Mouse (Mus musculus) cerebellum, postnatal 10 days (tissue): Measurements from ENCODE around the gene Cpz.

Experiments used
- DNase-seq, 2 experiments: peaks; one replicate each; pipeline ENCODE4 v3.0.0; 2021; ENCODE audit warnings: mixed read lengths in 2 of 2

The Cpz gene

DNA sequence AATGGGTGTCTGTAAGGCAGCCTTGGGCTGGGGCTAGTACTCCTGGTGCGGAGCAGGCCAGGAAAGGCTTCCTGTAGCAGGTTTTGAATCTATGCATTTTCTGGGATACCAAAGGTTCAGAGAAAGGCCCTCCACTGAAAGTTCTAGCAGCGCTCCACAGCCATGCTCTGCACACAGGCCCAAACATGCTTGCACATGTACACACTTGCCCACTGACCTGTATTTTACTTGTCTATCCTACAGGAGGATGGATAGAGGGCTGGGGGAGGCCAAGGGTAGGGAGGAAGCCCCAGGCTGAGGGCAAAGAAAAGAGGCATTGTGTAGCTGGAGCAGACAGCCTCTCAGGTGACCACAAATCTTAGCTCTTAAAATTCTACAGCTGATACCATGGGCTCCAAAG lies 1.1 kb downstream of the Cpz start:
- no peak for DNase-seq

DNA sequence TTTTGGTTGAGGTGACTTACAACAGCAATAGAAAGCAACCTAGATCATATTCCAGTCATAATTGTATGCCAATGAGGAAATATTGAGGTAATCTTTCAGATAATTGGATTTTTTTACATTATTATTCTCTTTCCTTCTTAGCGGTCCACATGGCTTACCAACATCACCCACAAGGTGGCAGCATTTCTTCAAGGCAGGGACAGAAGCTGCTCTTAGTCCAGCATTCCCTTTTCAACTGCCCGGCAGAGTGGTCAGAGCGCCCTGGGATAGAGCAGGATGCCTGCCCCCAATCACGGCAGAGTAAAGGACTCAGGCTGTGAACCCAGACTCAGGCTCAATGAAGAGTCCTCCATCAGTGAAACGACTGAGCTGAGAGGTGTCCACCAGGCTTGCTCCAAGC lies 1.8 kb downstream of the Cpz start:
- DNase-seq: peak; percentile 91 to 94

DNA sequence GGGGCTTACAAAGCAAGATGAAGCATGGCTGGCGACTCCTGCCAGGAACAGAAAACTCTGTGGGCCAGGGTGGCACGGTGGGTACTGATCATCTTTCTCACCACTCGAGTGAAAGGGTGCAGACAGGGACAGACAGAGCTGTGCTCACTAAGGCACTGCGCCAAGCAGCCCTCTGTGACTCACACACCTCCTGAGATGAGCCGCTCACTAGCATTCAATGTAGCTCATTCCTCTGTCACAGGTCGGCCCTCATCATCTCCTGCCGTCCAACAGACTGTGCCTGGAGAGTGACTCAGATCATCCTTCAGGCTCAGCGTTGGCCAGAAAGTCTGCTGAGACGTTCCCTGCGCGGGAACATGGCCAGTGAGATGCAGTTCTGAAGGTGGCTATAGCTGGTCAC lies 8.7 kb downstream of the Cpz start:
- no peak for DNase-seq

DNA sequence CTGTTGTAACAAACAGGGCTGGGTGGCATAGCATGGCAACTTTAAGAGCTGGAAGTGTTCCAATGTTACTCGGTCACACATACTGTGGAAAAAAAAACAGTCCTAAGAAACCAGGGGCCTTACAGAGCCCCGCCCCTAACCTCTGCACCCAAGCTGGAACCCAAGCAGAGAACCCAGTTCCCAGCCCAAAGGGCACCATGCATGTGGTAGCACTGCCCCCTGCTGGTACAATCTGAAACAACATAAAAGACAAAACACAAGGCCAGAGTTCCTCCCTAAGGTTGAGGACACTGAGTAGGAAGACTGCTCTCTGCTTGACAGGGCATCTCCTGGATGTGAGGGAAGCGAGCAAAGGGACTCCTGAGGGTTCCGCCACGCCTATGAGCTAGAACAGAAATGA lies 14.9 kb downstream of the Cpz start:
- DNase-seq: peak; percentile 87 to 92

DNA sequence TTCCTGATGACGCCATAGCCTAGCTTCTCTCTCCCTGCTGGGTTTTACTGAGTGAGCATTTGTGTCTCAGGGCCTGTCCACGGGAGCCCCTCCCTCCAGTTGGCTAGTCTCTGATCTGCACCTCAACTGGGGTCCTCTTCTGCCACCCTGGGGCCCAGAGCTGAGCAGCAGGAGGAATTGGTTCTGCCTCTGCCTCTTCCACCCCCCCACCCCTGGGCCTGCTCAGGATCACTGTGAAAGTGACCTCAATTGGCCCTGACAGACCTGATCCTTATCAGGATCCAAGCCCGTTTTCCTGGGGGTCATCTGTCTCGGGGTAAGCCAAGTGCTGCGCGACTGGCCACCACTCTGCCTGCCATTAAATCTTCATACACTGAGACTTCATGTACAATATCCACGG lies 20.5 kb downstream of the Cpz start:
- DNase-seq: no peak

DNA sequence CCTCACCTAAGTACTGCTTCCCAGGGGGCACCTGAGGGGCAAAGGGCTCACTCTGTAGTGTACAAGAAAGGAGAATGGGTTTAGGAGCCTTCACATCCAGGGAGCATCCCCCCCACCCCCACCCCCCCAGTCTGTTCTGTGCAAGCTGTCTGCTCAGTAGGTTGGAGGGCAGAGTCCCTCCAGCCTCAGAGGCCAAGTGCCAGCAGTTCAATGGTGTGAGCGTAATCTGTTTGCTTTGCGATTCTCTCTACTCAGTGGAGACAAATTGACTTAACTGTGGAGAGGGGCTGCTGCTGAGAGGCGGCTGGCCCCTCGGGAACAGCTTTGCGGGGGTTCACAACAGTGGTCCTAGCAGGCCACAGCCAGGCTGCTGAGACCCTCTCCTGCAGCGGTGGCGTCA lies 28.2 kb downstream of the Cpz start:
- DNase-seq: peak; percentile 67 to 78

DNA sequence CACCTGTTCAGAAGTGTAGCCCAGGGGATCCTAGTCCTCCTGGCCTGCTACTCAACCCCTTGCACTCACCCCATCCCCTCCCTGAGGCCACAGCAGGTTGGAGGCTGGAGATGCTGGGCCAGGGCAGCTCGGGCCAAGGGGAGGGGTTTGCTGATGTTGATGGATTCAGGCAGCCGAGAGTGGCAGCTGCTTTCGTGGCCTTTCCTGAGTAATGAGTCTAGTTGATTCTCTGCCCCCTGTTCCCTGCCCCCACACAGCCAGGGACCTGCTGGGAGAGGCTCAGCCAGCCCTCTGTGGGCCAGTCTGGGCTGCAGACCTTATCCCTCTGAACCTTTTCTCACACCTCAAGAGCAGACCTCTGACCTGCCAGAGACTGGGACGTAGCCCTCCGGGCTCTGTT lies 29.5 kb downstream of the Cpz start:
- peak; percentile 57 to 70 for DNase-seq

DNA sequence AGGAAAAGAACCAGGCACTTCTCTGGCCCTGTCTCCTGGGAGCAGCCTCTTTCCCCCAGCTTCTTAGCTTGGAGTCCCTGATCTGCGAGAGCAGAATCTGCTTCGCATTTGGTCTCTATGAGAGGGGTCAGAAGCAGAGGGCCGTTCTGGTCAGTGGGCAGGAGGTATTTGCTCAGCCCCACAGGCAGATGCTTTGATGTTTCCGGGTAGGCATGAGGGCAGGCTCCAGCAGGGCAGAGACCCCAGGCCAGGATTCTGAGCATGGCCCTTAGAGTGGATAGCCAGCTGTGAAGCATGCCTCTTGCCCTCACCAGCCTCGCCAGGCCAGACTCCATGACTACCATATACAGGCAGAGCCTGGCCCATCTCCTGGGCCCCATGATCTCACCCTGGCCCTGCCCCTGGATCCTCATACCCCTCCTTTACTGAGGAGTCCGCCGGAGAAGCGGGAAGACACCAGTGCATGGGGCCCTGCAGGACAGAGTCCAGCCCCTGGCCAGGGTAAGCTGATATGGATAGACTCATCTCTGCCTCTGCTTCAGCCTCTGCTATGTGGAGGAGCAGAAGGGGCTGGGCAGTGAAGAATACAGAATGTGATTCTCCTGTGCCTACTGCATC lies 30.6 kb downstream of the Cpz start:
- no peak for DNase-seq

DNA sequence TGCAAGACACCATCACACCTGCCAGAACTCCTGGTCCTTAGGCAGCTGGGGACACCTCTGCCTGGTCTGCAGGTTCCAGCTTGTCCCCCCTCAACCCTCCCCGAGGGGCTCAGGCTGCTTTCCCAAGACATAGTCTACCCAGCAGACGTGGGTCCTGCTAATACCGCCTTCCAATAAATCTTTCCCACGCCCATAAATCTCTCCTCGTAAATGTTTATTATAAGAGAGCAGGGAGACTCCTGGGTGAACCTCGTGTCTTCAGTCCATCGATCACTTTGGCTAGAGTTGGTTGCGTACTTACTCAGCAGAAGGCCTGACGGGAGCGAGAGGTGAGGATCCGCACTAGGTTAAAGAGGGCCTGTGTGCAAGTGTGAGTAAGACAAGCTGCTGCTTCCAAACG lies 31.7 kb downstream of the Cpz start:
- no peak for DNase-seq

DNA sequence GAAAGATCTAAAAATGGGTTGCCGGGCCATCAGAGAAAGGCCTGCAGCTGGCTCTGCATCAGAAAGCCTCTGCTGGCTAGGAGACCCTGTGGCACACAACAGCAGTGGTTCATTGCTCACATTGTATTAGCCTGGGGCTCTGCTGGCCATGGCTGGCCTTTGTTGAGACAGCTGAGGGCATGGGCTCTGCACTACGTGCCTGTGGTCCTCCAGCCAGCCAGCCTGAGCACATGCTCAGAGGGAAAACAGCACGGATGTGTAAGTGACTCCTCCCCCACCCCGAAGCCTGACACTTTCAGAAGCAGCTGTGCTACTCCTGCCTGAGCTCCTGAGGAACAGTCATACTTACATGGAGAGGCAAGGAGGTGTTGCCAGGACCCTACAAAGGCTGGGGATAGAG lies 46.0 kb downstream of the Cpz start:
- DNase-seq: no peak

DNA sequence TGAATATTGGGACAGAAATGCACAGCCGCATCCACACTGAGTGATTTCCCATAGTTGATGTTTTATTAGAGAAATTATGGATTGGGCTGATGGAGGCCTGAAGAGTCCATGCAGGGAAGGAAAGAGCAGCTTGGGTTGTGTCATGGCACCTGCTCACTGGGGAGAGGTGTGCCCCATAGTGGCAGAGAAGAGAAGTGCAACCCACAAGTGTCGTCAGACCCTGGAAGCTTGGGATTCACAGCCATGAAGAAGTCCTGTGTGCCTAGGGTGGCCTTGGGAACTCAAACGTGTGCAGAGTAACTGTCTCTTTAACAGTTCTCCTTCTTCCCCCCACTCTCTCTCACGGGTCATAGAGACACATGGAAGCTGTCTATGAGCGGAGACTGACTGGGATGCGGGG lies 50.3 kb downstream of the Cpz start:
- DNase-seq: peak; percentile 48 to 53

DNA sequence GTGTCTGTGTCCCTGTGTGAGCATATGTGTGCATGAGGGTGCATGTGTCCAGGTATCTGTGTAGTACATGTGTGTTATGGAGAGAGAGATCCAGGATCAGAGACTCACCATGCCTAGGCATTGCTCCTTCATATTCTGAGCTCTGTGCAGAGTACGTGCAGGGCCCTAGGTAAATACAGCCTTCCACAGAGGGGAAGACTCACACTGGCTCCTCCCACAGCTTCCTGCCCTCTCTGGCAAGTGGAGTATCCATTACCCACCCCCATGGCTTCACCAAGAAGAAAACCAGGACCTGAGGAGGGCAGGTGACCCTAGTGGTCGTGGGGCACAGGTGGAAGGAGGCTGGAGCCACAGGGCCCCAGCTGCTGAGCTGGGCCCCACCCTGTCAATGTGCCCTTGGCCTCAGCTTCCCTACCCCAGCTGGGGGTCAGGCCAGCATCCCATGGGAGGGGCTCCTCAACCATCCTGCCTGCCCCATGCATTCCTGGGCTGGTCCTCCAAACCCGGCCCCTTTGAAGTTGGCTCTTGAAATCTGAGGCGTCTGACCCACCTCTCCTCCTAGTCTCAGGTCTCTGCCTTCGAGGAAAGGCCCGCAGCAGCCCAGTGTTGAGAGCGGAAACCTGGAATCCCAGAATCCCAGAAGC lies 54.5 kb downstream of the Cpz start:
- no peak for DNase-seq

DNA sequence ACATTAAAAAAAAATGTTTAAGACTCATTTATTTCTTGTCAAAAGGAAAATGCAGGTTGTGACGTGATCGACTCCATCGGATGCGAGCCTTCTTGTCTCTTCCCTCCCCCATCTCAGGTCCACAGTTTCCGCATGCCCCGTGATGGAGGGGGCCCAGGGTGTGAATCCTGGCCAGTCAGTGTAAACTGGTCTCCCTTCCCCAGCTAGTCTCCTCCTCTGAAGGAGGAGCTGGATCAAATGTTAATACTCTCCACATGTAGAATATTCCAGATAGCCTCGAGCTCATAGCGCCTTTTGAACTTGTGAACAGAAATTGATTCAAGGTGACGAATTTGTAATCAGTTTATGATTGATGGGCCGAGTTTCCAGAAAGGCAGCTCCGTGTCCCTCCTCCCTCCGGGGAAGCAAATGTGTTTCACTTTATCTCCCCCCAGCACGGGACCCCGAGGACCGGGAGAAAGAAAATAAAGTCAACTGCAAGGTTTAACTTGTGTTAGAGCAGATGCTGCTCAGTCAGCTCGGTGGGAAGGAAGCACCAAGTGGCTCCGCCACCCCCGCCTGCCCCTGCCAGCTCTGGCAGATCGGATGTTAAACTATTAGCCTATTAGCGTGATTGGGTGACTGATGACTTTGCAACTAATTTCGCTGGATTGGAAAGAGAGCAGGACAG lies 59.4 kb downstream of the Cpz start:
- peak in 1 of 2 experiments; percentile 23 for DNase-seq

DNA sequence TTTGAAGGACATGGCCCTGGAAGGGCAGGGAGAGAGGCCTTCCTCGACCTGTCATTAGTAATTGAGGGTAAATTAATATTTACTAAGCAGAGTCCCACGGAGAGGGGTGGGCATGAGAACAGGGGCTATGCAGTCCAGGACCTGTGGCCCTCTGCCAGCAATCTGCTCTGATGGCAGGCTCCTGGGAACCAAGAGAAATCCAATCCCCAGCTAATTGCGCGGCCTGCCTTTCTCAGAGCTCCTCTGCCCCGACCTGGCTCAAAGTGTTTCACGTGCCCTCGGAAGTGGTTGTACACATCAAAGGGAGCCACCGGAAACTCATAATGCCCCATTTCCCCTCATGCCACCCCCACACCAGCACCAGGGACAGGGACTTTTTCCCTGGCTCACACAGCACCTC lies 63.4 kb downstream of the Cpz start:
- DNase-seq: peak; percentile 24 to 40

DNA sequence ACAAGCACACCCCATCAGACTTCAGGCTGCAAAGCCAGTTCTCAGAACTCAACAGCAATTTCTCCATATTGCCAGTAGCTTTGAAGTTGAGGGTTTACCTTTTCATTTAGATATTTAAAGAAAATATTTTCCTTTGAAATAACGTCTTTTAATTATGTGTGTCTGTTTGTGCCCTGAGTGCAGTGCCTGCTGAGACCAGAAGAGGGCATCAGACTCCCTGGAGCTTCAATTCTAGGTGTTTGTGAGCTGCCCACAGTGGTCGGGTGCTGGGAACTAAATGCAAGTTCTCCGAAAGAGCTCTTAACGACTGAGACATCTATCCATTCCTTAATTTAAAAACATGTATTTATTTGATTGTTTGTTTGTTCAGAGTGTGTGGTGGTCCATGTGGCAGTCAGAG lies 65.7 kb downstream of the Cpz start:
- no peak for DNase-seq

DNA sequence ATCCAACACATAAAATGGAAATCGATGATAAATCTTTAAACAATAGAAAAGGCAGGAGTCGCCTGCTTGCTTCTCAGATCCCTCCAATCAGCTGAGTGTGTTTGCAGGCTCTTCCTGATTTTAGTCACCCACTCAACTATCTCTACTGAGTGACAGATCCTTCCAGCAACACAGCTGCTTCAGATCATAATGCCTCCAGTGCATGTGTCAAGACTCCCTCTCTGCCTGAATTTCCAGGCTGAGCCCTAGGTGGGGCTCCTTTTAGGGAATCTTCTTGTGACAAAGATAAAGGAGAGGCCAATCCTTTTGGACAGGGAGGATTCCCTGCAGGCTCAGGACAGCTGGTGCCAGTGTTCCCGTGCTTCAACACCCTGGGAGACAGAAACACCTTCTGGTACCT lies 67.2 kb downstream of the Cpz start:
- no peak for DNase-seq

DNA sequence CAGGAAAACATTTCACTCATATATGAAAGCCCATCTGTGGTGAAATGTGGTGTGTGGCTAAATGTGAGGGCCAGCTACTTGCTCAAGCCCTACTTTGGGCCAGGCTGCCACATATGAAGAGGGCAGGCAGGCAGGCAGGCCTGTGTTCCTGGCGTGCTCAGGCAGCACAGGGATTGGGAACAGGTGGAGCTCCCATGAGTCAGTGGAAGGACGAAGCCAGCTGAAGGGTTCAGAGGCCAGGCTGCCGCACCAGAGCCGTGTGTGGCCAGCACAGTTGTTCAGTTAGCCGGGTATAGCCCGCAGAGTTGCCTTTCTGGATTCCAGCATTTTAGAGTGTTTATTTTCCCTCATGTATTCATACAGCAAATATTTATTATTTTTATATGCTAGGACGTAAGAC lies 68.1 kb downstream of the Cpz start:
- no peak for DNase-seq

DNA sequence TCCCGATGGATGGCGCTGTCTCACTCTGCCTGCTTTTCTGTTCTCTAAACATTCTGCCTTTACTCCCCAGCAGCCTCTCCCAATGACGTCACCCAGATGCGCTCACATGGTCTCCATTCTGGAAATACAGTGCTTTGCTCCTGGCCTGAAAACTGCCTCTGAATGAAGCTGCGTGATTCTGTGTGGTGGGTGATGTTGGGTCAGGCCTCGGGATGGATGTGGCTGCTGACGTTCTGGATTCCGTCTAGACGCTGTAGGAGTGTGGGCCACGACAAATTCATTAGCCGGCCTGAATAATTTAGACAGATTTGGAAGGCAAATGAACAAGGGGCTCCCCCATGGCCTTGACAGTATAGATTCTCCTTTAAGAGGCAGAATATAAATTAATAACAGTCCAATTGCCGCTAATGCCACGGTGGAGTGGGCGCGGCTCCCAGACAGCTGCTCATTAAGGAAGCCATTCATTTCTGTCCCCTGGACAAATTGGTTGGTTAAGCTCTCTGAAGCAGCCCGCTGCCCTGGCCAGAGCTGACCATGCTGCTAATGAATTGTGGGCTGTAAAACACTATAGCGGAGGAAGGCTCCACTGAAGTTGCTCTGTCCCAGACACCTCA lies 71.2 kb downstream of the Cpz start:
- peak; percentile 47 to 52 for DNase-seq
